Mouse (Mus musculus) ovary, postnatal 14 days (tissue): ENCODE data around the gene Foxo1.
A peak's percentile ranks its signal among the peaks of the same experiment; 100 is the strongest.

ENCODE experiments used
- DNase-seq: peaks from one replicate; pipeline ENCODE4 v3.0.0; 2022; ENCODE audit warnings: low spot score

Foxo1 gene

DNA sequence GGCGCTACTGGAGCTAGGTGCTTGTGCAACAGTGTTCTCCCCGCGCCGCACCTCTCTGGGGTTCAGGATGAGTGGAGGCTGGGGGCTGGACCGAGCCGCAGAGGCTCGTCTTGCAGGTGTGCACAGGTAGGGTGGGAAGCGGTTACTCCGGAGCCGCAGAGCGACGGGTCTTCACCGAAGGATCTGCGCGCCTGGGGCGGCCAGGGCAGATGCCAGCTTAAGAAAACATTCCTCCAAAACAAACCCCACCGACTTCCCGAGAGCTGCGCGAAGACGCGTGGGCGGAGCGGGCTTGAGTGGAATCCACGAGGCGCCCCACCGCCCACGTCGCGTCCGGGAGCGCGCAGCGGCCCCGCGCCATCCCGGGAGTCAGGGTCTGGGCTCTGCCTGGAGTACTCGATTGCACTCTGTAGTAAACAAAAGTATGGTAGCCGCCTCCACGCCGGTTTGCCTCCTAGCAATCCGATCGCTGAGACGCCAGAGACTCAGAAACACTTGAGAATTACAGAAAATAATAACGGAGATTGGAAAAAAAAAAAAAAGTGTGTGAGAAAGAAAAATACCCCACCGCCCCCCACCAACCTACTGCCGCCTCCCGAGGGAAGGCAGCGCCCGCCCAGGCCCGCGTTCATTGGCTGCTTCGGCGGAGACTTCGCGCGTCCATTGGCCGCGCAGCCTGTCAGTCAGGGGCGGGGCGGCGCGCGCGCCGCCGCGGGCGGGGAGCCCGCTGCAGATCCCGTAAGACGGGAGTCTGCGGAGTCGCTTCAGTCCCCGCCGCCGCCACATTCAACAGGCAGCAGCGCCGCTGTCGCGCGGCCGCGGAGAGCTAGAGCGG lies at the start of gene Foxo1:
Gene Foxo1 (plus strand): TSS at position 685 of the 835 bp plus-strand sequence.
- DNase-seq: peak; percentile 94

DNA sequence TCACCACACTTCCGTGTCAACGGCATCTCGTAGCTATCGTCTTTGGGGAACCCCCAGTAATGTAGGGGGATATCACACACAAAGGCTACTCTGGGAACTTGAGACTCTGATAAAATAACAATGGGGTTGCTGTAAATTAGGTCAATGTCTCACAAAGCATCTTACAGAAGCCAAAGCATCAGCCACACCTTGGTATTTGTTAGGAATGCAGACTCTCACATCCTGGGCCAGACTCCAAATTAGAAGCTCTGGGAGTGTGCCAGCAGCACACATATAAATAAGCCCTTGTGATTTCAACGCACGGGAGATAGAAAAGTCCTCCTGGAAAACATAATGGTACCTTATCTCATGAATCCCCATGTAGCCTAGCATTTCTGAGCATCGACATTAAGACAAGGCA lies 49.3 kb upstream of the Foxo1 start:
- DNase-seq: no peak

DNA sequence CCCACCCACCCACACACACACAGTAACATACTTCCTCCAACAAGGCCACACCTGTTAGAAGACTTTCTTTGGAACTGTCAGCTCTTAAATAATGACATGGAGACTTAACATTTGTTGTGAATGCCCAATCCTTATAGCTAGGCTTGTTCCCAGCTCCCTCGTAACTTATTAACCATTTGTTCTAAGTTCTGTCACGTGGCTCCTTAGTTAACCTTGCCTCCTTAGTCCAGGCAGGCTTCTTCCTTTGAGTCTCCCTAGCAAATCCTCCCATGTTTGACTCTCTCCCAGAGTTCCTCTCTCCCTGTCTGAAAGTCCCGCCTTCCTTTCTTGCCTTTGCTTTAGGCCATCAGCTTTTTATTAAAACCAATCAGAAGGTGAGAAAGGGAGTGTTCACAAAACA lies 47.1 kb upstream of the Foxo1 start:
- DNase-seq: no peak

DNA sequence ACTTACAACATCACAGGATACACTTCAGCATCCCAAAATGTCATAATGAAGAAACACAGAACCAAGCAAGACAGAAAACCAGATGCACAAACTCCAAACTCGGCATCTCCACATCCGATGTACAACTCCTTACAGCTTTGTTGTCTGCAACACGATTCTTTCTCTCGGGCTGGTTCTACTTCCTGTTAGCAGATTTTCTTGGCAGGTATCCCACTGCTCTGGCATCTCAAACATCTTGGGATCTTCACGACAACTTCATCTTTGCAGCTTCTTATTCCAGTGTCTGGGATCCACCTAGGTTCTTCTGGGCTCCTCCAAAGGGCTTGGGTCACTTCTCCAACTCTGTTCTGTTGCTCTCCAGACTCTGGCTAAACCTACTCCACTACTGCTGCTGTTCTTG lies 46.2 kb upstream of the Foxo1 start:
- DNase-seq: no peak

GRCm38 (mm10) chr3:52236488-52236887 lies 31.6 kb upstream of the Foxo1 start:
- no peak for DNase-seq

- DNase-seq: no peak
These were observed 31.0 kb upstream of the Foxo1 start for GRCm38 (mm10) chr3:52237136-52237535.

- no peak for DNase-seq
These were observed 27.1 kb upstream of the Foxo1 start for GRCm38 (mm10) chr3:52241062-52241461.

DNA sequence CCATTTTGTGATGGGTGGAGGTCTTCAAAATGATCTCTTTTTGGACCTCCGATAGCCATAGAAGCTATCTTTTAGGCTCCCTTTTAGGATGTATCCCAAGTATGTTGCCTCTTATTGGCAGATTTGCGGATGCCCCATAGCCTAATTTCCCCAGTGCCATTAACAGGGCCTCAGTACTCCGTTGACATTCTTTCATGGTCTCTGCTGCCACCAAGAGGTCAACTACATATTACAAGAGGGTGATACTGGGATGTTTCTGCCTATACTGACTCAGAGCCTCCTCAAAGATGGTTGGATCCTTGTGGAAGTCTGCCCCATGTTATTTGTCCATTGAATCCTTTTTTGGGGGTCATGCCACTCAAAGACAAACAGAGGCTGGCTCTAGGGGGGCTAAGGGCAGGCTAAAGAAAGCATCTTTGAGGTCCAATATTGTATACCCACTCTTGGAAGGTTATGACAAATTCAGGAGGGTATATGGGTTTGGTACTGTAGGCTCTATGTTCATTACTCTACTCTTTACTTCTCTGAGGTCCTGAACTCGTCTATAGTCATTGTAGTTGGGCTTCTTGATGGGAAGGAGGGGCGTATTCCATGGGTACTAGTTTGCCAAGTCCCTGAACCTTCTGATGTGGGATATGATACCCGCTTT lies 25.6 kb upstream of the Foxo1 start:
- peak; percentile 80 for DNase-seq

- no peak for DNase-seq
These were observed 24.7 kb upstream of the Foxo1 start for GRCm38 (mm10) chr3:52243271-52244021.

DNA sequence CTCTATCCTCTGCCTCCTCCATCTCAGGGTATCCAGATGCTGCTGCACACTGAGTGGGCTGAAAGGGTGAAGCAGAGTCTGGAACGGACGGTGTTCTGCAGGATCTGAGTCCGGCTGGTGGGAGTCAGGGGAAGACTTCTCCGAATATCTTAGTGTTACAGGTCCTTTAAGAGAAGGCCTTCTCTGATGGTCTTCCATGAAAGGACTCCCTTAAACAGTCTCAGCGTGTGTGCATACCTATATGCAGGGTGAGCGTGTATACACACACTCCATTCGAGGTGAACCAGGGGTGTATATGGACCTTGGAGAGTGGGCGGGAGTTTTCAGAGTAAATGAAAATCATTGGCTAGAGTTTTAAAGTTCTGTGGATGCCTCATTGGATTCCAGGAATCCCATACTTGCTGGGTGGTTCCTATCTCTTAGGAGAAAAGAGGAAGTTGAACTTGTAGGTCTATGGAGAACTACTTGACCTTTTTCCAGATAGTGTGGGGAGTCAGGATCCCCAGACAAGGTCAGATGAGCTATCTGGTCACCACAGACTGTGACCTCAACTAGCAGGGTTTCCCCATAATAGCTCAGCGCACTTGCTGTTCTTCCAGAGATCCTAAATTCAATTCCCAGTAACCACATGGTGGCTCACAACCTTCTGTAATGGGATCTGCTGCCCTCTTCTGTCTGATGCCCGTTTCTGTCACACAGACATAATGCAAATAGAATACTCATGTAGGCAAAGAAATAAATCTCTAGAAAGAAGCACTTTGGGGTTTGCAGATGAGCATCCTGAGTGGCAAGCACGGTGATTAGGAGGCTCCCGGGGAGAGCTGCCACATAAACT lies 21.9 kb upstream of the Foxo1 start:
- no peak for DNase-seq

DNA sequence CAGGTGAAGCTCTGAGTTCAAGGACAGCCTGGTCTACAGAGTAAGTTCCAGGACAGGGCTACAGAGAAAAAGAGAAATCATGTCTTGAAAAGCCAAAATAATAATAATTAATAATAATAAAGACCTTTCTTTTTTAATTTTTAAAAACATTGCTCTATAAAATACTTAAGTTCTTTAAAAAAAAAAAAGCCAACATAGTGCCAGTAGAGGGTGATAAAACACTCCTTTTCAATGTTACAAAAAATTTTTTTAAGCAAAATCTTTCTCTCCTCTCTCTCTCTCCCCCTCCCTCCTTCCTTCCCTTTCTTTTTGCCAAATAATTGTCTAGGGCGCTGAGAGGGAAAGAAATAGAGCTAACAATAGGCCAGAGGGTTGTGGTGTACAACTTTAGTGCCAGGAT lies 17.0 kb upstream of the Foxo1 start:
- no peak for DNase-seq

GRCm38 (mm10) chr3:52253656-52254461 lies 14.3 kb upstream of the Foxo1 start:
- DNase-seq: no peak

- no peak for DNase-seq
These were observed 13.6 kb upstream of the Foxo1 start for GRCm38 (mm10) chr3:52254496-52254895.

- peak; percentile 60 for DNase-seq
These were observed 10.2 kb upstream of the Foxo1 start for GRCm38 (mm10) chr3:52257782-52258441.

GRCm38 (mm10) chr3:52258532-52258931 lies 9.6 kb upstream of the Foxo1 start:
- DNase-seq: peak; percentile 33

GRCm38 (mm10) chr3:52262431-52263161 lies 5.5 kb upstream of the Foxo1 start:
- DNase-seq: peak; percentile 71

- DNase-seq: no peak
These were observed 3.8 kb upstream of the Foxo1 start for GRCm38 (mm10) chr3:52264354-52264753.

DNA sequence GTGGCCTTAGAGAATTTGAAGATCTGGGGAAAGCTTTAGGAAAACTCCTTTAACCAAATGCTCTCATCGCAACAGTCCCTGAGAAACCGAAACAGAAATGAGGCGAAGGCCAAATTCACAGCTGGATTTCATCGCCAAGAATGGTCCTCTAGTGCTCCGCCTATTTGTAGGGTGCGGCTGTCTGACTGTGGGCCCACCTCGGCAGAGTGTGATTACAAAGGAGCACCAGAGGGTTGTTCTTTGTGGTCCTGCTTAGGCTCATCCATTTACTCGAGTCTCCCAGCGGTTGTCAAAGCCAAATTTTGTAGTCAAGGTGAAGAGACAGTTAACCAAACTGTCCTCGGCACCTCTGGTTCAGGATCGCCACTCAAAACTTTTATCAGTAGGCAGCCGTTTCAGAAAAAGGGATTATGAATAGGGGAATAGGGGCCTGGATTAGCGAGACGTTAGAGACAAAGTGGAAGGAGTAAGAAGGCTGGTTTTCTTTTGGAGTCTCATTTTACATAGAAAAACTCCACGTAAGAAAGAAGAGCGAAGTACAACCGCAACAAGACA lies 1.5 kb upstream of the Foxo1 start:
- DNase-seq: no peak

DNA sequence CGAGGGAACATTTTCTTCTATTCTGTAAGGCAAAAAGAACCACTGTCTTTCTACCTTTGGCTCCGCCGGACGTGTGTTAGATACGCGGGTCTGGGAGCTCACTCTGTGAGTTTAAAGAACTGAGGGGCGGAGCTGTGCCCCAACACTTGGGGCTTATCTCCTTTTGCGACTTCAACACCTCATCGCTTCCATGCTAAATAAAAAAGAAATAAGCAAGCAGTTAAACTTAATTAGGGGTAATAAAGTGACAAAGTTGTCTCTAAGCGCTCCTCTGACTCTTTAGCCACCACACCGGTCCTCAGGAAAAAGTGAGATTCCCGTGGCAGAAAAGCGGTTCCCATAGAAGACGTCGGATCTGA lies 864 bp upstream of the Foxo1 start:
- DNase-seq: no peak

GRCm38 (mm10) chr3:52268487-52268736 lies 276 bp downstream of the Foxo1 start:
- DNase-seq: no peak
